Mouse (Mus musculus): Measurements from ENCODE around the gene Acaa1b. TPM values are rescaled to one million over a fixed set of nuclear protein-coding genes. Genes with fewer than 3 reads are reported as not detected.

The Acaa1b gene
- polyA plus RNA-seq, 1 experiment from 2014 or later = 0.78 TPM

DNA sequence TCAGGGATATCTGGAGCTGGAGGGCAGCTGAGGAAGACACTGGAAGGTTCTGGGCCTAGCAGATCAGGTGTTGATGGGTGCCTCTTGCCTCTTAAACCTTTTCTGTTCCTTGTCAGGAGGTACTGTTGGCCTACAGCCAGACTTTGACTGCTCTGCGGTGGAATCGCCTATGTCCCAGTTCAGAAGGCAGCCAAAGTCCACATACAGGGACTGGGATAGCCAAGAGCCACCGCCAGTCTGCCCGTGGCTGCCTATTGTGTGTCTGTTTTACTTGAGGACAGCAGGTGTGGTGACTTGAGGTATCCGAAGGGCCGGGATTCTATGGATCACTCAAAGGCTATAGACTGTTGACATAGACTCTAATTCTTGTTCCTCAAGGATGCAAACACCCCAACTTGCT is 8.7 kb upstream of the Acaa1b start:
- Histone ChIP-seq H3K9ac (no peak overlapping the region), H3K9me3 (replicated peaks) (0 out of 2 replicates have a peak, but pooled peaks cover 3% of the 10 kb centered on the region), H3K27me3 (replicated peaks) (no peaks in the 10 kb centered on the region), H3K36me3 (no peaks in the 10 kb centered on the region), H3K4me2 (no peak overlapping the region), H3K4me3 (no peak overlapping the region), H3K27ac (ENCODE audit: poor library complexity, severe bottlenecking) (no peak overlapping the region), H3K4me1 (replicated peaks) (no peaks in the 10 kb centered on the region)
- ATAC-seq (ENCODE audit: insufficient number of reproducible peaks, low FRiP score) = no peak
- 83% methylated on average over 6 of the region's 6 CpGs for WGBS

DNA sequence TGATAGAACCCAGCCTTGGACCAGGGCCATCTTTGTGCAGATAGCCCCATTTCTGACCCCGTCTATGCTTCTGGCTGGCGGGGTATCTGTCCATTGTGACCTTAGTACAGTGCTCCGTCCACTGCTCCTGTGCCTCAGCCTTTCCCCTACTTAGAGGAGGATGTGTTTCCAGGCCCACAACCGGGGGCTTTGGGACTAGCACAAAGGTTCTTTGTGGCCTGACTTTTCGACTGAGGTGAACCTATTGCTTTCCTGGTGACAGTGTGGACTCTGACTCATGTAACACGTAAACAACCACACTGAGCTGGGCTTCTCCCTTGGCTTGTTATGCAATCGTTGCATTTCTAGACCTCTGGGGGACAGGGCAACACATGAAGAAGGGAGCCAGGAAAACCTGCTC is 7.8 kb upstream of the Acaa1b start:
- Histone ChIP-seq H3K36me3 (no peaks in the 10 kb centered on the region), H3K27me3 (replicated peaks) (no peaks in the 10 kb centered on the region), H3K4me2 (no peak overlapping the region), H3K4me1 (replicated peaks) (no peaks in the 10 kb centered on the region), H3K9me3 (replicated peaks) (0 out of 2 replicates have a peak, but pooled peaks cover 3% of the 10 kb centered on the region), H3K9ac (no peak overlapping the region), H3K4me3 (no peak overlapping the region), H3K27ac (ENCODE audit: poor library complexity, severe bottlenecking) (no peak overlapping the region)
- 74% methylated on average over 7 of the region's 7 CpGs for WGBS
- ATAC-seq (ENCODE audit: insufficient number of reproducible peaks, low FRiP score) = no peak

DNA sequence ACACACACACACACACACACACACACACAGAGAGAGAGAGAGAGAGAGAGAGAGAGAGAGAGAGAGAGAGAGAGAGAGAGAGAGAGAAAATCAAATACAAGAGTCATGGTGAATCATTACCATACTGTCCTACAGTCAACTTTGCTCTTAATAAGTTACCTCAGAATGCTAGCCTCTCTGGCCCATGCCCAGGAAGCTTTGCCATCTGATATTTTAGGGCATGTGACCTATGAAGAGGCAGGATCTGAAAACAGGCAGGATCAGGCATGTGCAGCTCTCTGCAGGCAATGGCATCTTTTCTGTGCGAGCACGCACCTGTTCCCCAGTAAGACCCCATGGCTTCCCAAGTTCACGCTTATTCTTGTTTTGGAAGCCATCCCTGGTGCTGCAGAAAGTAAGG is 3.8 kb upstream of the Acaa1b start:
- Histone ChIP-seq H3K27me3 (replicated peaks) (peaks cover 17% of the 10 kb centered on the region), H3K4me3 (no peak overlapping the region), H3K4me1 (replicated peaks) (no peaks in the 10 kb centered on the region; the same call in 1 of the 2 replicates), H3K27ac (ENCODE audit: poor library complexity, severe bottlenecking) (no peak overlapping the region), H3K36me3 (no peaks in the 10 kb centered on the region), H3K9ac (no peak overlapping the region), H3K9me3 (replicated peaks) (no peaks in the 10 kb centered on the region), H3K4me2 (no peak overlapping the region)
- WGBS = 95% methylated on average over 3 of the region's 3 CpGs
- no peak for ATAC-seq (ENCODE audit: insufficient number of reproducible peaks, low FRiP score)

DNA sequence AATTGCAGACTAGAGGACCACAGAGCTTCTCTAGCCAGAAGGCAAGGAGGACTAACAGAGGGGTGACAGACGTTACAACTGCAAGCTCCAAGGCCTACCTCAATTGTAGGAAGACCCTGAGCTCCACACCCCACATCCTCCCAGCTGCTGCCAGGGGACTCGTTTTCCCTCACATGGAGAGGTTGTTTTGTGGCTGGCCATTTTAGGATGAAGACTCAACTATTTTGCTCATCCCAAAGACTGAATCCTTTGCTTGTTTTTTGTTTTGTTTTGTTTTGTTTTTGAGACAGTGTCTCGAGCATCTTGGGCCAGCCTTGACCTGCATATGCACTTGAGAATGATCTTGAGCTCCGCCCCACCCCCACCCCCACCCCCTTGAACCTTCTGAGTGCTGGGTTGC is 2.0 kb upstream of the Acaa1b start, which contains the start of gene Gm47289:
Gene Gm47289, plus strand, starts transcription at position 301 of the 400 bp plus-strand sequence.
- ATAC-seq (ENCODE audit: insufficient number of reproducible peaks, low FRiP score) = no peak
- H3K27me3 ChIP-seq (replicated peaks) = peaks cover 35% of the 10 kb centered on the region
- H3K9ac ChIP-seq = no peak within 1 kb of the TSS
- H3K4me3 ChIP-seq = no peak within 1 kb of the TSS
- H3K4me1 ChIP-seq (replicated peaks) = no peaks in the 10 kb centered on the region; the same call in 1 of the 2 replicates
- WGBS = 43% methylated on average over 4 of the region's 4 CpGs
- no peak within 1 kb of the TSS for H3K4me2 ChIP-seq
- no peaks in the 10 kb centered on the region for H3K9me3 ChIP-seq (replicated peaks)
- H3K27ac ChIP-seq (ENCODE audit: poor library complexity, severe bottlenecking) = no peak within 1 kb of the TSS
- H3K36me3 ChIP-seq = no peaks in the 10 kb centered on the region

DNA sequence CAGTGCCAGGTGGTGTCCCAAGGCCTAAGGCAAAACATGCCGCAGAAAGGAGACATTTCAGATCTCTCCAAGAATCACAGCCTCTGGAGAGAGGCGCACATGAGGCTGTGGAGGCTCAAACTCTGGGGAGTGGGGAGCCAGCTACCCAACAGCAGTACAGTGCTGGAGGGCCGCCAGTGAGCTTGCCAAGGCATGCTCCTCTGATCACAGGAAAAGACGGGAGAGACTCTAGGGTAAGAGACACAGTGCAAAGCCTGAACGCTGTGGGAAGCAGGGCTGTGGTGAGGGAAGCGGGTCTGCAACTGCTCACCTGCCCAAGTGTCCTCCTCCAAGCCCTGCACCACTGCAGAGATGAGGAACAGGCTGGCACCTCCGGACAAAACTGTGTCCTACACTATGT is 1.1 kb downstream of the Acaa1b start:
- H3K4me1 ChIP-seq (replicated peaks) = no peaks in the 10 kb centered on the region; the same call in 1 of the 2 replicates
- H3K9me3 ChIP-seq (replicated peaks) = no peaks in the 10 kb centered on the region
- no peak overlapping the region for H3K4me2 ChIP-seq
- H3K4me3 ChIP-seq = no peak overlapping the region
- no peaks in the 10 kb centered on the region for H3K36me3 ChIP-seq
- H3K27ac ChIP-seq (ENCODE audit: poor library complexity, severe bottlenecking) = no peak overlapping the region
- 42% methylated on average over 7 of the region's 7 CpGs for WGBS
- no peak for ATAC-seq (ENCODE audit: insufficient number of reproducible peaks, low FRiP score)
- H3K9ac ChIP-seq = no peak overlapping the region
- H3K27me3 ChIP-seq (replicated peaks) = peaks cover 39% of the 10 kb centered on the region

DNA sequence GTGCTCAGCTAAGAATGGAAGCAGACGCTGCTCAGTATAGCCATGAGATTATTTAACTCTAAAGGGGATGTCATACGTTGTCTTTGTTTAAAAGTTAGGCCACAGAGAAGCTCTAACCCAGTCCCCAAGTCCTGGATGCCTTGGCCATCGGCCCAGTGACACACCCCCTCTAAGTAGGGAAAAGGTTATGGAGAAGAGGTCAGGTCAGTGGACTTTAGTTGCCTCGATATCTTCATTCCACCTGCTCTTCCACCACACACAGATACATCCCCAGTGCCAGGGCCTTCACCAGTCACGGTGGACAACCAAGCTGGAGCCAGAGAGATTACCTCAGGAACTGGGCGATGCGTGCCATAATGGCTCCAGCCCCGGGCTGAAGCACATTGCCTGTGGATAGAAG is 1.5 kb downstream of the Acaa1b start:
- no peak overlapping the region for H3K4me2 ChIP-seq
- no peaks in the 10 kb centered on the region for H3K9me3 ChIP-seq (replicated peaks)
- 73% methylated on average over 8 of the region's 8 CpGs for WGBS
- H3K27me3 ChIP-seq (replicated peaks) = peaks cover 43% of the 10 kb centered on the region
- no peak for ATAC-seq (ENCODE audit: insufficient number of reproducible peaks, low FRiP score)
- H3K4me3 ChIP-seq = no peak overlapping the region
- no peaks in the 10 kb centered on the region for H3K36me3 ChIP-seq
- no peak overlapping the region for H3K9ac ChIP-seq
- H3K4me1 ChIP-seq (replicated peaks) = no peaks in the 10 kb centered on the region; the same call in 1 of the 2 replicates
- no peak overlapping the region for H3K27ac ChIP-seq (ENCODE audit: poor library complexity, severe bottlenecking)

DNA sequence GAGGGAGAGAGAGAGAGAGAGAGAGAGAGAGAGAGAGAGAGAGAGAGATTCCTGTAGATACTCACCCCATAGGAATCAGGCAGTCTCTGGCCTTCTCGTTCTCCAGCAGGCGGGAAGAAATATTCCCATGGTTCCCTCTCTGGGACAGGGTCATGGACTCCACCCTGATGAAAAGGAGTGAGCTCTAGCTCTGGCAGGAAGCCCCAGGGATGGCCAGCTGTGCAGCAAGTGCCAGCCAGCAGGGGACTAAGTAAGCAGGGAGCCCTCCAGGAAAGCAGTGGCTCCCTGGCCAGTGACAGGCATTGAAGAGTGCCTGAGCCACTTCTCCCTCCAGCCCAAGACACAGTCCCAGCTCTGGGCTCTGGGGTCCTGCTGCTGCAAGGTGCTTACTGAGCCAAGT is 5.1 kb downstream of the Acaa1b start:
- Histone ChIP-seq H3K4me2 (no peak overlapping the region), H3K27ac (ENCODE audit: poor library complexity, severe bottlenecking) (no peak overlapping the region), H3K4me1 (replicated peaks) (no peaks in the 10 kb centered on the region; the same call in 1 of the 2 replicates), H3K4me3 (no peak overlapping the region), H3K9ac (no peak overlapping the region), H3K9me3 (replicated peaks) (no peaks in the 10 kb centered on the region), H3K36me3 (no peaks in the 10 kb centered on the region), H3K27me3 (replicated peaks) (peaks cover 38% of the 10 kb centered on the region)
- 54% methylated on average over 2 of the region's 2 CpGs for WGBS
- ATAC-seq (ENCODE audit: insufficient number of reproducible peaks, low FRiP score) = no peak

DNA sequence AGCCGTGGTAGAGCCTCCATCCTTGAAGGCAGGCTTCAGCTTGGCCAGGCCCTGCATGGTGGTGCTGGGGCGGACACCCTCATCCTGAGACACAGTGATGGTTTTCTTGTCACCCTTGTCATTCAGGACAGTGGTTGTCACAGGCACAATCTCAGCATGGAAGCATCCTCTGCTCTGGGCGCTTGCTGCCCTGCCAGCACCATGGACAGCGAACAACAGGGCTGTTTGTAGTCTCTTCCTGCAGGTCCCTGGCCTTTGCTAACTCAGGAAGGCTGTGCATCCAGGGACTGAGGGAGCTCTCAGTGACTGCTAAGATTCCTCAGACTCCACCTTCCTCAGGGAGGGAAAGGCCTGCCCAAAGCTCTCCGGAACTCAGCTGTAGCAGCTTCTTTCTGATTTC is 7.3 kb downstream of the Acaa1b start:
- Histone ChIP-seq H3K4me1 (replicated peaks) (no peaks in the 10 kb centered on the region), H3K4me2 (no peak overlapping the region), H3K4me3 (no peak overlapping the region), H3K9ac (no peak overlapping the region), H3K27me3 (replicated peaks) (peaks cover 22% of the 10 kb centered on the region; the same call in 1 of the 2 replicates), H3K9me3 (replicated peaks) (no peaks in the 10 kb centered on the region), H3K27ac (ENCODE audit: poor library complexity, severe bottlenecking) (no peak overlapping the region), H3K36me3 (no peaks in the 10 kb centered on the region)
- WGBS = 23% methylated on average over 5 of the region's 5 CpGs
- no peak for ATAC-seq (ENCODE audit: insufficient number of reproducible peaks, low FRiP score)

DNA sequence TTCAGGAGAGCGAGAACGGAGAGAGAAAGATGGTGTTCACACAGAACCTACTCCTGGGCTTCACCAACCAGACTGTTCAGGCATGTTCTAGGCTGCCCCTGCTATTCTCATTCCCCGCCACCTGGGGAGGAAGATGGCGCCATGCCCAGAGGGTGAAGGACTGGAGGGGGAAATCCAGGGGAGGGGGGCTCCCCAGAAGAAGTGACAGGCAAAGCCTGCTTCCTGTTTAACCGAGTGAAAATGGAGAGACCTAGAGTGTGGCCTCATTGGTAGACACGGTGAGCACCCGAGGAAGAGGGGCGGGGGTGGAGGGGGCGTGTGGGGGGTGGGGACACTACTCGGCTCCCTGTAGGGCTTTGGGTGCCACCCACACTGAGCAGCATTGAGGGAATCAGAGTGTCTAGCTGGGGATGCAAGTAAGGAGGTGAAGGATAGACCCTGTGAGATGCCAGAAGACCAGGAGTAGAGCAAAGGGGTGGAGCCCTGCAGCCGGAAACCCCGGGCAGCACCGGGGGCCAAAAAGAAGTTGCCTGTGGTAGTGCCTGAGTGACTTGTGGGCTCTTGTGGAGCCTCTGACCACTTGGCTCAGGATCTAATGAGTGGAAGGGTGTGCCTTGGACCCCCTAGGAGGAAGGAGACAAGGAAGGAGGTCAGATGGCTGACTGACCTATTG is 10.7 kb downstream of the Acaa1b start:
- Histone ChIP-seq H3K36me3 (no peaks in the 10 kb centered on the region), H3K9me3 (replicated peaks) (no peaks in the 10 kb centered on the region), H3K9ac (no peak overlapping the region), H3K4me1 (replicated peaks) (no peaks in the 10 kb centered on the region), H3K27ac (ENCODE audit: poor library complexity, severe bottlenecking) (no peak overlapping the region), H3K4me2 (no peak overlapping the region), H3K4me3 (no peak overlapping the region), H3K27me3 (replicated peaks) (peaks cover 11% of the 10 kb centered on the region; the same call in 1 of the 2 replicates)
- ATAC-seq (ENCODE audit: insufficient number of reproducible peaks, low FRiP score) = no peak
- 70% methylated on average over 13 of the region's 13 CpGs for WGBS

DNA sequence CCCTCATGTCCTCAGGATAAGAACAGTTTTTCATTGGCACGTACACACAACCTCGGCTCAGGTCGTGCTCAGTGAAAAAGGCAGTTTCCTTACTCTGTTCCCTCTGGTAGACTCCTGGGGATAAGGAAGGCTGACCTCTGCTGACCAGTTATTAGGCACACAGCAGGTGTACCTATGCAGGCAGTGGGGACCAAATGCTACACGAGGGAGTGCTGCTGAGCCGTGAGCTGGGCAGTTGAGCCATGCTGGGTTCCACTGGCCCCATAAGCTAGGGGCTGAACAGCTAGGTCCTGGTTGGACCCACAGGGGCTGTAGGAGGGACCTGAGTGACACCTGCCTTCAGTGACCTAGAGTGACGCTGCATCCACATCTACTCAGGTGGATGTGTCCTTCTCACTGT is 11.3 kb downstream of the Acaa1b start:
- H3K27me3 ChIP-seq (replicated peaks) = peaks cover 8% of the 10 kb centered on the region; the same call in 1 of the 2 replicates
- H3K4me1 ChIP-seq (replicated peaks) = no peaks in the 10 kb centered on the region
- no peak for ATAC-seq (ENCODE audit: insufficient number of reproducible peaks, low FRiP score)
- no peak overlapping the region for H3K9ac ChIP-seq
- 63% methylated on average over 6 of the region's 6 CpGs for whole genome bisulfite sequencing
- H3K36me3 ChIP-seq = no peaks in the 10 kb centered on the region
- H3K4me3 ChIP-seq = no peak overlapping the region
- H3K27ac ChIP-seq (ENCODE audit: poor library complexity, severe bottlenecking) = no peak overlapping the region
- H3K4me2 ChIP-seq = no peak overlapping the region
- H3K9me3 ChIP-seq (replicated peaks) = no peaks in the 10 kb centered on the region

DNA sequence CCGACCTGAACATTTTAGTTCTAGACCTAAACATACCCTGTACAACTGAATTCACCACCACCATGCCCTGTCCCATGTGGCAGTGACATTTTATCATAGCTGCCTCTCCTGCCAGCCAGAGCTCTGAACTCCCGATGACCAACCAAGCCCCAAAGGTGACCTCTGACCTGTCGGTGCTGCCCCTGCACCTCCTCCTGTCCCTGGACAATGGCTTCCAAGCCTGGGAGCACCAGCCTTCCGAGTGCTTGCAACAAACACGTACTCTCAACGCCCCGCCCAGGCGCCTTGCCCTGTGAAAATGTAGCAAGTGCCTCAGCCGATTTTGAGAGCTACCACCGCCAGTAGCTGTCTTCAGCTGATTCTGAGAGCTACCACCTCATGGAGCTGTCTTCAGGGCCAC is 11.8 kb downstream of the Acaa1b start:
- Histone ChIP-seq H3K4me3 (no peak overlapping the region), H3K36me3 (no peaks in the 10 kb centered on the region)

DNA sequence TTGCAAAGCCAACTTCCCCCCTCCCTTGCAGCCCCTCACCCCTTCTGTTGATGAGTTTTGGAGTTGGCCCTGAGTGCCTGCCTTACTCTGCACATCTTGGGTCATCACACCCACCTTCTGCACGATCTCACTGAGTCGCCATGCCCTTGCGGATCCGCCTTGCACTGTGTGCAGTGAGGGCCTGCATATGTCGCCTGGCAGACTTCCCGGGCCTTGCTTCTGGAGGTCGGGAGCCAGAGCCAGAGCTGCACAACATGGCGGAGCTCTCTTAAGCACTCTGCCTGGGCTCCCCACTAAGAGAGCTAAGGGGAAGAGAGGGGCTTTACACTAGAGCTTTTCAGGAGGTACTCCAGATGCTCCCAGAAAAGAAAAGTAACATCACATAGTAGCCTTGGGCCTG is 12.2 kb downstream of the Acaa1b start:
- WGBS = 86% methylated on average over 8 of the region's 8 CpGs
- H3K4me3 ChIP-seq = no peak overlapping the region

More for the DNA sequence above, 11.8 kb downstream of the Acaa1b start:
- H3K4me1 ChIP-seq (replicated peaks) = no peaks in the 10 kb centered on the region
- H3K27ac ChIP-seq (ENCODE audit: poor library complexity, severe bottlenecking) = no peak overlapping the region
- H3K9me3 ChIP-seq (replicated peaks) = no peaks in the 10 kb centered on the region
- 0 out of 2 replicates have a peak, but pooled peaks cover 3% of the 10 kb centered on the region for H3K27me3 ChIP-seq (replicated peaks)
- H3K4me2 ChIP-seq = no peak overlapping the region
- ATAC-seq (ENCODE audit: insufficient number of reproducible peaks, low FRiP score) = no peak
- H3K9ac ChIP-seq = no peak overlapping the region
- WGBS = 68% methylated on average over 10 of the region's 10 CpGs

More for the DNA sequence above, 12.2 kb downstream of the Acaa1b start:
- no peaks in the 10 kb centered on the region for H3K9me3 ChIP-seq (replicated peaks)
- 0 out of 2 replicates have a peak, but pooled peaks cover 3% of the 10 kb centered on the region for H3K27me3 ChIP-seq (replicated peaks)
- H3K9ac ChIP-seq = no peak overlapping the region
- ATAC-seq (ENCODE audit: insufficient number of reproducible peaks, low FRiP score) = no peak
- H3K4me1 ChIP-seq (replicated peaks) = 0 out of 2 replicates have a peak, but pooled peaks cover under 1% of the 10 kb centered on the region
- H3K4me2 ChIP-seq = no peak overlapping the region
- no peaks in the 10 kb centered on the region for H3K36me3 ChIP-seq
- no peak overlapping the region for H3K27ac ChIP-seq (ENCODE audit: poor library complexity, severe bottlenecking)

Measured in heart, embryonic 12.5 days (tissue).